Mouse (Mus musculus) erythroid progenitor cell, adult 5-6 weeks (primary cell): ENCODE measurements around the gene Lifr. TPM values are rescaled to one million over a fixed set of nuclear protein-coding genes. Genes with fewer than 3 reads are reported as not detected.

Experiments
- ATAC-seq: replicated peaks from 2 replicates; pipeline ENCODE4 v1.8.0; 2016; ENCODE audit warnings: moderate number of reproducible peaks, mild to moderate bottlenecking, moderate TSS enrichment, inconsistent platforms; ENCODE audit not compliant: poor library complexity, low FRiP score, severe bottlenecking
- total RNA-seq, 2 experiments: library from RNA; stranded (forward) in 1 of 2; stranded (reverse) in 1 of 2; fragments of 150-400 nt in 1 of 2; fragments of 186-747, 209-891 nt in 1 of 2; gene quantifications; 2 replicates each; pipeline versions ENCODE4 v1.2.3 to v1.2.4; 2015 to 2017; ENCODE audit warnings: low replicate concordance in 2 of 2

Gene Lifr
- total RNA-seq, 2 experiments from 2014 or later, result 1.7 to 2.2 TPM

DNA sequence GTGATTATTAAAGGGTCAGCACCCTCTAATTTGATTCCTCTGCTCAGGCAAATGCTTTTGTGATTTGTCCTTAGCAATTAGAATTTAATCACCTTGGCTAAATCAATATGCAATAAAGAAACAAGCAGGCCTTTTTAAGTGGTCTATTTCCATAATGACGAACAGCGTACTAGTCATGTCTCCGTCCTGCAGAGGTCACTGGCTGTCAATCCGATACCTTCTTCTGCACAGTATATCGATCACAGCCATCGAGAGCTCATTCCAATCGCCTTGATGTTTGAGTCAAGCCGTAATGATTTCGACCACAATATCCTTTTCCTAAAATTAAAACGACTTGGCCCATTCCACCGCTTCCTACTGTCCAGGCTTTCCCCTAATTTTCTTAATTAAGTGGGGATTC is 149.5 kb downstream of the Lifr start:
- no peak for ATAC-seq

DNA sequence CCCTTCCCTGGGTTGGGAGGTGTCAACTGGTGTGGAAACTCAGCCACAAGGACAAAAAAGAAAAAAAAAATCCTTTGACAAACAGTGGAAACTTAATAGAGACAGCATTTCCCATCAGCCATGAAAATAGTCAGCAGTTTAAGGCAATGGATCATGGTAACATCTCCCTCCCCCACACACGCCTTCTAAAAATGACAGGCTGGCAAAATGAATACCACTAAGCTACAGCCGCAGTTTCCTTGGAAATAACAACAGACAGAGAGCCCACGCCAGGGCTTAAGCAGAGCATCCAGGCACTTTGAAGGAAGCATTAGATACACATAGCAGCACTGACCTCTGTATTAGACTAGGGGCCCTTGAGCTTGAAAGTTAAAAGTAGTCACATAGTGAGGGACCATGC is 150.5 kb downstream of the Lifr start:
- no peak for ATAC-seq

DNA sequence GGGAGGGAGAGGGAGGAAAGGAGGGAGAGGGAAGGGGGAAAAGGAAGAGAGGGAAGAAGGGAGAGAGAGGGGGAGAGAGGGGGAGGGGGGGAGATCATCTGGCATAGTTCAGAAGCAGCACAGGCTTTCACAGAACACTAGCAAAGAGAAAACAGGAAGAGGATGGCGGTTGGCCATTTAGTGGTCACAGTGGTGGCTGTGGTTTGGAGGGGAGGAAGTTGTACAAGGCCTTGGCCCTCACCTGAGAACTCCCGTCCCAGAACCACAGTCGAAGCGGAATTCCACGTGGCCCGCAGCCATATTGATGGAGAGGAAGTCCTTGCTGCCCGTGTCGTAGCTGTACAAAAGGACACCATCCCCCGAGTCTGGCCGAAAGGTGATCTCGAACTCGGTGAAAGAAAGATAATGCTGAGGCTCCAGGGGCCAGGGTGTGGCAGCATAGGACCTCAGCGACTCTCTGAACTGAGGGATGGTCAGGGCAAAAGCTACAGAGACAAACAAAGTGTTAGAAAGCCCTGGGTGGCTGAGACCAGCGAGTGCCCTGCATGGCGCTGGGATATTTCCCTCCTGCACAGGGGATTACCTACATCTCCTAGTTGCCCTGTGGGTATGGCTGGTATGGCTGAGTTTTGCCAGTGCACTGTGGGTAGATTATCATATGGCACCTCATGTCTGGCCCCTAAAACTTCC is 151.9 kb downstream of the Lifr start:
- no peak for ATAC-seq

Other genes starting within 250 kb of the Lifr start
- gene Osmr, start 215.6 kb upstream of the Lifr start, total RNA-seq (2015; ENCODE audit: low replicate concordance), result not detected in 2 replicates
- 0.26 TPM in 1 of 2 replicates, not detected in the other for gene Osmr, start 215.6 kb upstream of the Lifr start, total RNA-seq (2017; ENCODE audit: low replicate concordance)